ENCODE assay signal across 9 mouse cellular contexts in the genomic region with DNA sequence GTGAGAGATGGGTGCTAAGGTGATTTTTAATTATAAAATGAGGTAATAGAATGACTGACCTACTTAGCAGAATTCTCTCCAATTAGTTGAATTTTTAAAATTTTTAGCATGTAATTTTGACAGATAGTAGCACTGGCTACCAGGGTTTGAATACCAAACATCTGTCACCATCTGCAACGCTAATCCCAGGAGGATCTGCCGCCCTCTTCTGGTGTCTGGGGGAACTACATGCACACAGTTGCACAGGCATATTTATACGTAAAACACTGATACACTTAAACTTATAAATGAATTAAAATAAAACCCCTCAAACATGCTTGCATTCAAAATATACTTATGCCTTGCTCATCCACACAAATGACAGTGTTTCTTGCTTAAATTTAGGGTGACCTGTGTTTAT.
DNase-seq lines count a peak whose midpoint lies in the region; ATAC-seq and TF ChIP-seq lines count a peak whose summit lies in the region.
"Had no signal": no experiment of that assay in that cellular context is flagged by ENCODE, and none has a peak within 500 bp of the region (broad histone marks: within the 10 kb centered on the region; RNA-seq: fewer than 3 reads in every experiment).

No protein-coding gene starts in this region.

- H3K4me3 ChIP-seq in kidney, embryonic 14.5 days (ENCODE audit: low read length): no peak overlapping the region
- no peak overlapping the region for H3K4me3 ChIP-seq in ES-E14 (ENCODE audit: insufficient read depth in 1 of 2, low read depth in 1 of 2, low read length in 2 of 2, poor library complexity in 1 of 2, severe bottlenecking in 1 of 2)
- no peak overlapping the region for H3K4me3 ChIP-seq in liver, postnatal 0 days (ENCODE audit: low read depth, low read length)

- no peaks in the 10 kb centered on the region for H3K4me1 ChIP-seq in kidney, embryonic 14.5 days (ENCODE audit: control insufficient read depth, insufficient read depth, low read length)
- H3K4me1 ChIP-seq in ES-E14 (ENCODE audit: control insufficient read depth in 2 of 2, insufficient read depth in 2 of 2, low read length in 2 of 2, poor library complexity in 1 of 2): no peaks in the 10 kb centered on the region
- no peaks in the 10 kb centered on the region for H3K4me1 ChIP-seq in liver, postnatal 0 days (ENCODE audit: insufficient read depth)

- no peaks in the 10 kb centered on the region for H3K36me3 ChIP-seq in kidney, embryonic 14.5 days (ENCODE audit: control insufficient read depth, insufficient read depth, low read length)
- H3K36me3 ChIP-seq in ES-E14 (ENCODE audit: control insufficient read depth, insufficient read depth, low read length, poor library complexity, severe bottlenecking): no peaks in the 10 kb centered on the region
- no peaks in the 10 kb centered on the region for H3K36me3 ChIP-seq in liver, postnatal 0 days (replicated peaks; ENCODE audit: insufficient read depth, low read length)

- H3K4me2 ChIP-seq in kidney, embryonic 14.5 days (replicated peaks; ENCODE audit: low read depth, low read length): no peak overlapping the region
- no peak overlapping the region for H3K4me2 ChIP-seq in liver, postnatal 0 days (ENCODE audit: low read depth, low read length)

- no peaks in the 10 kb centered on the region for H3K9me3 ChIP-seq in kidney, embryonic 14.5 days (ENCODE audit: control insufficient read depth, low read length)
- H3K9me3 ChIP-seq in ES-E14 (ENCODE audit: control insufficient read depth, insufficient read depth, low read depth, low read length): no peaks in the 10 kb centered on the region
- no peaks in the 10 kb centered on the region for H3K9me3 ChIP-seq in liver, postnatal 0 days (ENCODE audit: low read length)

- no peak for TF ChIP-seq EP300 in liver, postnatal 0 days (IDR thresholded peaks at IDR 0.05; ENCODE audit: low read depth)

- ATAC-seq in kidney, embryonic 14.5 days (ENCODE audit: low FRiP score, low TSS enrichment): no peak
- ATAC-seq in liver, postnatal 0 days: no peak

- H3K9ac ChIP-seq in kidney, embryonic 14.5 days (ENCODE audit: low read depth, low read length): no peak overlapping the region
- no peak overlapping the region for H3K9ac ChIP-seq in ES-E14 (ENCODE audit: insufficient read depth, low read depth, low read length, poor library complexity, severe bottlenecking)
- H3K9ac ChIP-seq in liver, postnatal 0 days (replicated peaks): no peak overlapping the region

- WGBS in kidney, embryonic 14.5 days: 32% methylated on average over 3 of the region's 3 CpGs
- WGBS in liver, postnatal 0 days (ENCODE audit: insufficient replicate concordance): 27% methylated on average over 3 of the region's 3 CpGs

- DNase-seq in kidney, adult 18-20 months: peak; percentile 53
- peak; percentile 40 for DNase-seq in ES-E14 (ENCODE audit: low read depth, low spot score)
- DNase-seq in adrenal gland, postnatal 10 days: peak; percentile 69
- DNase-seq in embryo, embryonic 9.5 days (ENCODE audit: extremely low spot score): peak; percentile 50
- peak; percentile 34 for DNase-seq in liver, postnatal 0 days
- peak; percentile 78 for DNase-seq in testis, postnatal 10 days (ENCODE audit: low spot score)
- no peak for DNase-seq in natural killer cell, adult 2 months (ENCODE audit: low spot score in 2 of 2)

- in situ Hi-C loops in ES-E14 (cut with MboI; ENCODE audit: low sequenced_read_pairs in 2 of 2, unreplicated experiment in 2 of 2): no loop called here

- TF ChIP-seq CTCF in liver, postnatal 0 days (IDR thresholded peaks at IDR 0.05; ENCODE audit: low read depth): peak; percentile 64

- no peak overlapping the region for H3K27ac ChIP-seq in kidney, embryonic 14.5 days (ENCODE audit: low read depth, low read length)
- H3K27ac ChIP-seq in ES-E14 (ENCODE audit: insufficient read depth, low read depth, low read length, poor library complexity, severe bottlenecking): no peak overlapping the region
- H3K27ac ChIP-seq in liver, postnatal 0 days (ENCODE audit: low read depth): no peak overlapping the region
- H3K27ac ChIP-seq: macrophage had no signal

- H3K27me3 ChIP-seq in kidney, embryonic 14.5 days (ENCODE audit: control insufficient read depth, insufficient read depth, low read length): no peaks in the 10 kb centered on the region
- no peaks in the 10 kb centered on the region for H3K27me3 ChIP-seq in liver, postnatal 0 days (ENCODE audit: insufficient read depth, low read length)

TF ChIP-seq in ES-E14, 5 proteins besides CTCF, POLR2A, EP300 and RAD21:
- TF ChIP-seq ZC3H11A (IDR thresholded peaks at IDR 0.05; ENCODE audit: borderline replicate concordance, low read depth, low read length): peak; percentile 88
- TF ChIP-seq CHD2 (IDR thresholded peaks at IDR 0.05; ENCODE audit: low read depth, low read length): no peak
- no peak for TF ChIP-seq HCFC1 (IDR thresholded peaks at IDR 0.05; ENCODE audit: borderline replicate concordance, insufficient read depth, low read length)
- no peak for TF ChIP-seq MAFK (IDR thresholded peaks at IDR 0.05; ENCODE audit: insufficient read depth, low read depth, low read length)
- no peak for TF ChIP-seq ZNF384 (IDR thresholded peaks at IDR 0.05; ENCODE audit: low read depth, low read length)

Comparison
In these comparisons a context has a peak if more than half of its experiments do, and no peak if none do; other contexts are left out.
1. DNase-seq: peak in kidney, adult 18-20 months (single experiment), ES-E14 (single experiment), adrenal gland, postnatal 10 days (single experiment), embryo, embryonic 9.5 days (single experiment), liver, postnatal 0 days (single experiment) and testis, postnatal 10 days (single experiment); none in natural killer cell, adult 2 months (0 of 2).